Mouse (Mus musculus) lung, embryonic 14.5 days (tissue): ENCODE data around the gene Lamtor5. TPM values are rescaled to one million over a fixed set of nuclear protein-coding genes. Genes with fewer than 3 reads are reported as not detected.

ENCODE experiments used
- ATAC-seq: fragments of 200-750 bp; cut with Nextera tagmentation; 2 replicates; pipeline ENCODE4 v1.8.0; 2017; ENCODE audit warnings: mild to moderate bottlenecking, moderate TSS enrichment, moderate library complexity; ENCODE audit not compliant: insufficient read depth
- DNase-seq: peaks from one replicate; pipeline ENCODE4 v3.0.0-alpha.2; 2015
- H3K27ac ChIP-seq: fragments of 300-500 bp; sonication (generic); 2 replicates; pipeline ENCODE4 v1.5.1; 2014; ENCODE audit warnings: low read depth, mild to moderate bottlenecking, moderate library complexity
- H3K27me3 ChIP-seq: fragments of 300-500 bp; sonication (generic); 2 replicates; pipeline ENCODE4 v1.6.1; 2014; ENCODE audit warnings: low read length, control low read depth; ENCODE audit not compliant: insufficient read depth
- H3K36me3 ChIP-seq: fragments of 300-500 bp; sonication (generic); 2 replicates; pipeline ENCODE4 v1.6.1; 2014; ENCODE audit warnings: control low read depth; ENCODE audit not compliant: insufficient read depth
- H3K4me1 ChIP-seq: fragments of 300-500 bp; sonication (generic); 2 replicates; pipeline ENCODE4 v1.6.1; 2014; ENCODE audit warnings: antibody characterized with exemption, control low read depth; ENCODE audit not compliant: insufficient read depth
- H3K4me2 ChIP-seq: fragments of 300-500 bp; sonication (generic); 2 replicates; pipeline ENCODE4 v1.6.1; 2014; ENCODE audit warnings: mild to moderate bottlenecking
- H3K4me3 ChIP-seq: fragments of 300-500 bp; sonication (generic); 2 replicates; pipeline ENCODE4 v1.5.1; 2014; ENCODE audit warnings: low read depth, low read length
- H3K9ac ChIP-seq: fragments of 300-500 bp; sonication (generic); 2 replicates; pipeline ENCODE4 v1.6.1; 2014
- H3K9me3 ChIP-seq: fragments of 300-500 bp; sonication (generic); 2 replicates; pipeline ENCODE4 v1.6.1; 2016; ENCODE audit warnings: low read depth, low read length, control low read depth
- CTCF ChIP-seq: IDR thresholded peaks from 2 replicates; pipeline ENCODE4 v1.5.1; 2016; ENCODE audit warnings: antibody characterized with exemption, low read depth
- WGBS: fragments of 180-500 bp; shearing (Covaris S2); extraction: QIAGEN DNeasy Blood & Tissue Kit; methylation state at CpG from one replicate; pipeline ENCODE4 v1.1.7; 2014; 5-methylcytosine and 5-hydroxymethylcytosine counted together
- polyA plus RNA-seq: library from polyadenylated mRNA; unstranded; fragments of >200 nt; fragmentation: Nextera tagmentation; extraction: Ambion mirVana; gene quantifications from 2 replicates; pipeline ENCODE4 v1.2.1, GENCODE M21; 2014

Lamtor5 gene
- polyA plus RNA-seq, 1 experiment from 2014 or later: 195 TPM

GRCm38 (mm10) chr3:107253925-107254324 is 24.7 kb upstream of the Lamtor5 start:
- ATAC-seq (no peak), DNase-seq (no peak)
- Histone ChIP-seq H3K36me3 (no peaks in the 10 kb centered on the region), H3K4me2 (no peak overlapping the region), H3K4me3 (no peak overlapping the region), H3K27ac (no peak overlapping the region), H3K9me3 (no peaks in the 10 kb centered on the region), H3K9ac (no peak overlapping the region), H3K27me3 (no peaks in the 10 kb centered on the region), H3K4me1 (no peaks in the 10 kb centered on the region)
- WGBS: 66% methylated on average over 5 of the region's 5 CpGs
- no peak for TF ChIP-seq CTCF

DNA sequence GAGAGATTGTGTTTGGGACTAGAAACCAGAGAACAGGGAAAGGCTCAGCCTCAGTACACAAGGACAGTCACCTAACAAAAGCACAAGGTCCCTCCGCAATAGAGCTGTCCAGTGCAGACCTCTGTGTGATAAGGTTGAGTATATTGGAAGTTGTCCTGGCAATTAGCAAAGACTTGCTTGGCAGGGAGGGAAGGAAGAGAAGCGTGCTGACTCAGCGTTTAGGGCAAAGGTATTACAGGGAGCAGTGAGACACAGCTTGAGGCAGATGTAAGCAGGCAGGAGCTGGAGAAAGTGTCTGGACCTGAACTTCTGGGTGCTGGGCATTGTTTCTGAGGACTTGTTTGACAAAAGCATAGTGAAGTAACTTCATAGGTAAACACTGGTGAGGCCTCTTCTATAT is 22.7 kb upstream of the Lamtor5 start:
- 76% methylated on average over 3 of the region's 3 CpGs for WGBS
- Histone ChIP-seq H3K4me2 (no peak overlapping the region), H3K4me3 (no peak overlapping the region), H3K9ac (no peak overlapping the region), H3K27me3 (no peaks in the 10 kb centered on the region), H3K36me3 (no peaks in the 10 kb centered on the region), H3K4me1 (no peaks in the 10 kb centered on the region), H3K9me3 (no peaks in the 10 kb centered on the region), H3K27ac (no peak overlapping the region)
- TF ChIP-seq CTCF: no peak
- no peak for ATAC-seq
- DNase-seq: no peak

DNA sequence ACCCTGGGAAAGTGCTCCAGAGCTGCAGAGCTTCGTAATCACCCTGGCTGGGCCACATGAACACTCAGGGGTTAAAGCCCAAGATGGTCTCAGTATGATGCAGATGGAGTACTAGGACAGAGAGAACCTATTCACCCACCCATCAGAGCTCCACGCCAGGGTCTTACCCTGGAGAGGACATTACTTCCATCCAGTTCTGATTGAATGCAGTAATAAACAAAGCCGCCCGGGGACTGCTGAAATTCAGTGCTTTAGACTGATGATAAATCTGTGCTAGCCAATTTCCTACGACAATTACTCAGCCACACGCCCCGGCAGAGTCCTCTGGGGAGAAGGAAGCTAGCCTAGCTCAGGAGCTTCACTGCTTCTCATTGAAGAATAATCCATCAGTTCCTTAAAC is 21.9 kb upstream of the Lamtor5 start:
- no peaks in the 10 kb centered on the region for H3K36me3 ChIP-seq
- no peak overlapping the region for H3K4me3 ChIP-seq
- no peak overlapping the region for H3K9ac ChIP-seq
- H3K4me1 ChIP-seq: no peaks in the 10 kb centered on the region
- H3K27me3 ChIP-seq: no peaks in the 10 kb centered on the region
- TF ChIP-seq CTCF: no peak
- DNase-seq (no peak), ATAC-seq (no peak)
- no peak overlapping the region for H3K4me2 ChIP-seq
- H3K9me3 ChIP-seq: no peaks in the 10 kb centered on the region
- H3K27ac ChIP-seq: no peak overlapping the region
- WGBS: 37% methylated on average over 7 of the region's 7 CpGs

DNA sequence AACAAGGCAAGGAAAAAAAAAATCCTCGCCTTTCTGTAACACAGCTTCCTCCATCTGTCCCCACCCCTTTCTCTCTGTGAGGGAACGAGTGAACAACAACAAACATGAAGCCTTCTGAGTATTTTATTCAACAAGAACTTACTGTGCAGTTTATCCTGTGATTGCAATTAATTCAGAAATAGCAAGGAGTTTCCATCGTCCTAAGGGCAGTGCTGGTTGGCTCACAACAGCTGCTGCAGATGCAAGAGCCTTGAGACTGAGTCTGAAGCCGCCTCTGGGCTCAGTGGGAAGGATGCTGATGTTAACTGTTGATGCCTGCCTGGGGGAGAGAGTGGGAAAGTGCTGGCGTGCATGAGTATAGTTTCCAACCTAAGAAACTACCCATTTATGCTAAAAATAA is 20.7 kb upstream of the Lamtor5 start:
- H3K9ac ChIP-seq: no peak overlapping the region
- no peak overlapping the region for H3K27ac ChIP-seq
- no peaks in the 10 kb centered on the region for H3K9me3 ChIP-seq
- no peak overlapping the region for H3K4me2 ChIP-seq
- no peak overlapping the region for H3K4me3 ChIP-seq
- ATAC-seq (no peak), DNase-seq (no peak)
- no peak for TF ChIP-seq CTCF
- no peaks in the 10 kb centered on the region for H3K4me1 ChIP-seq
- no peaks in the 10 kb centered on the region for H3K36me3 ChIP-seq
- no peaks in the 10 kb centered on the region for H3K27me3 ChIP-seq
- 56% methylated on average over 5 of the region's 5 CpGs for WGBS

GRCm38 (mm10) chr3:107260956-107261850 is 17.5 kb upstream of the Lamtor5 start:
- ATAC-seq: no peak
- Histone ChIP-seq H3K9ac (no peak overlapping the region), H3K9me3 (no peaks in the 10 kb centered on the region), H3K4me3 (no peak overlapping the region), H3K36me3 (no peaks in the 10 kb centered on the region), H3K4me1 (no peaks in the 10 kb centered on the region), H3K4me2 (no peak overlapping the region), H3K27ac (no peak overlapping the region), H3K27me3 (no peaks in the 10 kb centered on the region)
- DNase-seq: no peak
- WGBS: 44% methylated on average over 8 of the region's 8 CpGs
- no peak for TF ChIP-seq CTCF

DNA sequence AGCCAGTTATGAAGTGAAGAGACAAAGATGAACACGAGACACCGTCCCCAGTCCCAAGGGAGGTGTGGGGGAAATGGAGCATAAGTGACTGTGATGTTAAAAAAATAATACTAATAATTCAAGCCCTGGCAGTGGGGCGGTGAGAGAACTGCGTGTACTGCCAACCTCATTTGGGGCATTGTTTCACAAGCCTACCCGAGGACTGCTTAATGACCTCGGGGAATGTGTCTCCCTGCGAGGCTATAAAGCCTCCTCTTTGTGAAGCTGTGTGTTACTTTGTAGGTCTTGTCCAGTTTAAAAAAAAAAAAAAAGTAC is 16.9 kb upstream of the Lamtor5 start:
- Histone ChIP-seq H3K36me3 (no peaks in the 10 kb centered on the region), H3K4me2 (no peak overlapping the region), H3K4me3 (no peak overlapping the region), H3K9ac (no peak overlapping the region), H3K9me3 (no peaks in the 10 kb centered on the region), H3K27ac (no peak overlapping the region), H3K27me3 (no peaks in the 10 kb centered on the region), H3K4me1 (no peaks in the 10 kb centered on the region)
- no peak for TF ChIP-seq CTCF
- DNase-seq (no peak), ATAC-seq (no peak)
- 48% methylated on average over 7 of the region's 7 CpGs for WGBS

GRCm38 (mm10) chr3:107266814-107267345 is 11.8 kb upstream of the Lamtor5 start:
- no peak overlapping the region for H3K4me2 ChIP-seq
- WGBS: 65% methylated on average over 2 of the region's 2 CpGs
- H3K27ac ChIP-seq: no peak overlapping the region
- H3K9ac ChIP-seq: no peak overlapping the region
- no peak for TF ChIP-seq CTCF
- H3K4me1 ChIP-seq: no peaks in the 10 kb centered on the region
- no peaks in the 10 kb centered on the region for H3K9me3 ChIP-seq
- DNase-seq (no peak), ATAC-seq (no peak)
- H3K36me3 ChIP-seq: no peaks in the 10 kb centered on the region
- no peak overlapping the region for H3K4me3 ChIP-seq
- no peaks in the 10 kb centered on the region for H3K27me3 ChIP-seq
